Mouse (Mus musculus): ENCODE results near the gene Smad6. TPM values are rescaled to one million over a fixed set of nuclear protein-coding genes. Genes with fewer than 3 reads are reported as not detected.

Gene Smad6
- polyA plus RNA-seq, 1 experiment, result 1.3 TPM

DNA sequence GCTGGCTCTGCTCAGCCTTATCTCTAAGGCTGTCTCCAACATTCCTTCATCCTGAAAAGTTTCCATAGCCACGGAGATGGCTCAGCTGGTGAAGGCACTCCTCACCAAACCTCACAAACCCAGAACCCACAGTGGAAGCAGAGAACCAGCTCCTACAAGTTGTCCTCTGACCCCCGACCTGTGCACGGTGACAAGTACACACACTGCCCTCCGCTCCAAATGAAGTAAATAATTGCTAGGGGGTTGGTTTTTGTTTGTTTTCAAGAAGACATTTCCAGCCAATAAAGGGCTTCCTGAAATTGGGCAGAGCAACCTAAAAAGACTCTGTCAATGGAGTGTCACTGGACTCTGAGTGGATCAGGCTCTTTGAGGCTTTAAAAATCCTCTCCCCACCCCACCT, 31.9 kb upstream of the Smad6 start:
- TF ChIP-seq POLR2A (IDR thresholded peaks at IDR 0.05; ENCODE audit: borderline replicate concordance, control insufficient read depth, low read depth, low read length) (no peak), CTCF (IDR thresholded peaks at IDR 0.05; ENCODE audit: control insufficient read depth, insufficient read depth, low read length) (no peak)
- WGBS, result 81% methylated on average over 4 of the region's 4 CpGs
- Histone ChIP-seq H3K4me1 (ENCODE audit: control insufficient read depth, insufficient read depth, low read length) (peaks cover 2% of the 10 kb centered on the region; the same call in 1 of the 2 replicates), H3K4me3 (replicated peaks; ENCODE audit: control insufficient read depth, low read depth, low read length) (no peak overlapping the region), H3K27ac (ENCODE audit: control insufficient read depth, insufficient read depth, low read depth, low read length, poor library complexity) (no peak overlapping the region)

DNA sequence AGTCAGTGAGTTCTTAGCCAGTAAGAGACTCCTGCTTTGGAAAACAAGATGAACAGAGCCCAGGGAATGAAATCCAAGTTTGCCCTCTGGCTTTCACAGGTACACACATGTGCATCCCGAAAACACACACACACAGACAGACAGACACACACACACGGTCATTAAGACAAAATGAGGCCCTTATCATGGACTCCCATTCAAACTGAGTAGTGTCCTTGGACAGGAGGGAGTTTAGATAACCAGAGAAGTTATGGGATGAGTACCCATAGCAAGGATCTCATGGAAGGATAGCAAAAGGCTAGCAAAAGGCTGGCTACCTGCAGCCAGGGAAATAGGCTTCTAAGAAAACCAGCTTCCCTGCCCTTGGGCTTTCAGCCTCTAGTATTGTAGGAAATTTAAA, 29.4 kb upstream of the Smad6 start:
- no peak overlapping the region for H3K4me3 ChIP-seq (replicated peaks; ENCODE audit: control insufficient read depth, low read depth, low read length)
- 69% methylated on average over 2 of the region's 2 CpGs for WGBS
- H3K4me1 ChIP-seq (ENCODE audit: control insufficient read depth, insufficient read depth, low read length), result peaks cover 2% of the 10 kb centered on the region; the same call in 1 of the 2 replicates
- TF ChIP-seq CTCF (IDR thresholded peaks at IDR 0.05; ENCODE audit: control insufficient read depth, insufficient read depth, low read length) (no peak), POLR2A (IDR thresholded peaks at IDR 0.05; ENCODE audit: borderline replicate concordance, control insufficient read depth, low read depth, low read length) (no peak)
- peak overlapping the region; percentile 25; the same call in 1 of the 2 replicates for H3K27ac ChIP-seq (ENCODE audit: control insufficient read depth, insufficient read depth, low read depth, low read length, poor library complexity)

DNA sequence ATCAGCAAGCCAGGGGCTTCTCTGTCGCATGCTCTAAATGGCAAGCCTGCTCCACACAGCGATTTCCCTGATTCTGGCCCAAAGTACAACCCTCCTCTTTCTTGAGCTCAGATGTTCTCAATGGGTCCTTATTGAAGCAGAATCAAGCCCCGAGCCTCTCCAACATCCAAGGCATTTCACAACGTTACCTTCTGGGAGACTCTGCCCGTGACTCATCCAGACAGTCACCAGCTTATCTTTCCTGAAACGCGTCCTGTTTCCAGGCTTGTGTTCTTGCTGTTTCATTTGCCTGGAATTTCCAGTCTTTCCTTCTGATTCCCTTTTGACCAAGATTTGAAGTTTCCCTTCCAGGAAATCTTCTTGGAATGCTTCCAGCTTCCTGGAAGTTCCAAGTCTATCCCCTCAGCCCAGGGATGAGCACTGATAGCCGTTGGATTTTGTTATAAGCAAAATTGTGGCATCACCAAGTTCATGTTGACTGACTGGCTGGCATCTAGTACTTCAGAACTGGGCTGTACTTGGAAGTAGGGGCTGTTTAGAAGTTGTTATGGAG, 28.7 kb upstream of the Smad6 start:
- 70% methylated on average over 8 of the region's 8 CpGs for WGBS
- Histone ChIP-seq H3K27ac (ENCODE audit: control insufficient read depth, insufficient read depth, low read depth, low read length, poor library complexity) (peak overlapping the region; percentile 23; the same call in 1 of the 2 replicates), H3K4me1 (ENCODE audit: control insufficient read depth, insufficient read depth, low read length) (peaks cover 2% of the 10 kb centered on the region; the same call in 1 of the 2 replicates), H3K4me3 (replicated peaks; ENCODE audit: control insufficient read depth, low read depth, low read length) (no peak overlapping the region)
- no peak for TF ChIP-seq CTCF (IDR thresholded peaks at IDR 0.05; ENCODE audit: control insufficient read depth, insufficient read depth, low read length)
- no peak for TF ChIP-seq POLR2A (IDR thresholded peaks at IDR 0.05; ENCODE audit: borderline replicate concordance, control insufficient read depth, low read depth, low read length)

DNA sequence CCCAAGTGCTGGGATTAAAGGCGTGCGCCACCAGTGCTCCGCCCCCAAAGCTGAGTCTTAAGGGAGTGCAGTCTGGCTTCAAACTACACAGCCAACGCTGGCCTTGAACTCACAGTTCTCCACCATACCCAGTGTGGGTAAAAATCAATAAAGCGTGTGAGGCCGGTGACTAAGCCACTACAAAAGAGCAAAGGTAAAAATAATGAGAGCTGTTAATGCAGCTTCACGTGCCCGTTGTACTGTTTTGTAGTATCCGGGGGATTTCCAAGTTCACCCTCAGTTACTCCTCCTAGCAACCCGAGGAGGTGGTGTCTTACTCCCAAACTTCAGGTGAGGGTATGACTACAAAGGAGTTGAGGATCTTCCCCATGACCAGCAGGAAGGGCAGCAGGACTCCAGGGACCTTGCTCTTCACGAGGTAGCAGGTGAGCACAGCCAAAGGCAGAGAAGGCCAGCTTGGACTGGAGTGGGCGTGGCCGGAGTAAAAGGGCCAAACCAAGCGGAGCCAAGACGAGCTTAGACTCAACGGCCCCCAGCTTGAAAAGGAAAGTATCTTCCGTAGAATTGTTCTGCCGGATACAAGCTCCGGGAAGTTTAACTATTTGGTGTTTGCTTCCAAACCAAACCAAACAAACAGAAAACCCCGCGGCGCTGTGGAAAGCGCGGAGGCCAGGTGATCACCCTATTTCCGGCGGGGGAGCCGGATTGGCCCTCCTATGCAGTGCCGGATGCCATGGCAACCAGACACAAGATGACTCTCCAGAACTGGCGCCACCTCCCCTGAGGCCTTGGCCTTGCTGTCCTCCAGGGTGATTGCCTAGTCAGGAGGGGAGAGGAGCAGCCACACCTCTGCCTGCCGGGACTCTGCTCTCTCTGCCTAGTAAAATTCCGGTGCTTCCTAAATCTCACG, 27.9 kb upstream of the Smad6 start:
- Histone ChIP-seq H3K4me1 (ENCODE audit: control insufficient read depth, insufficient read depth, low read length) (peaks cover 3% of the 10 kb centered on the region; the same call in 1 of the 2 replicates), H3K4me3 (replicated peaks; ENCODE audit: control insufficient read depth, low read depth, low read length) (peak overlapping the region; percentile 45), H3K27ac (ENCODE audit: control insufficient read depth, insufficient read depth, low read depth, low read length, poor library complexity) (peak overlapping the region; percentile 23)
- TF ChIP-seq CTCF (IDR thresholded peaks at IDR 0.05; ENCODE audit: control insufficient read depth, insufficient read depth, low read length) (no peak), POLR2A (IDR thresholded peaks at IDR 0.05; ENCODE audit: borderline replicate concordance, control insufficient read depth, low read depth, low read length) (peak; percentile 45; the same call in 1 of the 2 replicates)
- WGBS, result 18% methylated on average over 32 of the region's 32 CpGs

DNA sequence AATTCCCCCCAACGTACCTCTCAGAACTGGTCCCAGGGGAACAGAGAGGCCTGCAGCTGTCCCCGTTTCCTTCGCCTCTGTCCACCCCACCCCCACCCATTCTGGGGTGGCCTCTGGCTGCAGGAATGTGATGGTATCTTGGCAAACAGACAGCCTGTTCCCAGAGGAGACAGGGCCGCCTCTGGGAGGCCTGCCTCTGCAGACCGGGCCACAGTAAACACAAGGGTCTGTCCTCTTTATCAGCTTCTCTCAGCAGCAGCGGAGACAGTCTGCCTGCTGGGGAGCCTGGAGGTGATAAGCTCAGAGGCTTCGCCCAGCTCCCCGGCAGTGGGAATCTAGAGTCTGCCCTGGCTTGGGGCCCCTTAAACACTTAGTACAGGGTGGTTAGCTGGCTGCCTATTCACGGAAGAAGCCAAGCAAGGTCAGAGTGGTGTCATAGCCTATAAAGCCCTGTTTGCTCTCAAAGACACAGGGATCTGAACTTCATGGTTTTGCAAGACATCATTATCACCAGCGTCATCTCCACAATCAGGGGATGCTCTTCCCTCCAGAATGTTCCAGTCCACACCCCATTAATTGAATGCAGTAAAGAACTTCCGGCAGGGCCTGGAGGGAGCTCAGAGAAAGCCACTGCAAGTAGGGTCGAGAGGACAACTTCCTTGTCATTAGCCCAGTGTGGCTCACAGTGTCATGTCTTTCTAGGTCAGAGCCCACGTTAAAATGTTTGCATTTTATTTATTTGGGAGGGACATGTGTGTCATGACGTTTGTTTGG, 23.4 kb upstream of the Smad6 start:
- H3K4me1 ChIP-seq (ENCODE audit: control insufficient read depth, insufficient read depth, low read length), result peaks cover 4% of the 10 kb centered on the region; the same call in 1 of the 2 replicates

DNA sequence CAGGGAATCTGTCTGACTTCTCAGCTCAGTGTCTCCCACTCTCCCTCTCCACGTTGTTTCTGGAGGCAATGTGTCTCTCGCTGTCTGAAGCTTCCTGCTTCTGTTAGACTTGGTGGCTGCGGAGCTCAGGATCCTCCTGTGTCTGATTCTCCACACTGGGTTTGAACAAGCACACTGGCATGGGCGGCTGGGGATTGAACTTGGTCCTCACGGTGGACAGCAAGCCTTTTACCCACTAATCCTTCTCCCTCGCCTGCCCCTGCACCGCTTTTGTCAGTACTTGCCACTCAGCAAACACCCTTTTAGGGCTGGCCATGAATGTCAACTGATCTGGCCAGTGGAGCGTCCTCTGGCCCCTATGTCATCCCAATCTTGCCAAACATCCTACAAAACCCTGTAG, 22.5 kb upstream of the Smad6 start:
- WGBS, result 77% methylated on average over 8 of the region's 8 CpGs
- no peak for TF ChIP-seq POLR2A (IDR thresholded peaks at IDR 0.05; ENCODE audit: borderline replicate concordance, control insufficient read depth, low read depth, low read length)
- TF ChIP-seq CTCF (IDR thresholded peaks at IDR 0.05; ENCODE audit: control insufficient read depth, insufficient read depth, low read length), result no peak
- peak overlapping the region; percentile 42 for H3K27ac ChIP-seq (ENCODE audit: control insufficient read depth, insufficient read depth, low read depth, low read length, poor library complexity)
- peak overlapping the region; percentile 2 for H3K4me3 ChIP-seq (replicated peaks; ENCODE audit: control insufficient read depth, low read depth, low read length)
- peaks cover 4% of the 10 kb centered on the region; the same call in 1 of the 2 replicates for H3K4me1 ChIP-seq (ENCODE audit: control insufficient read depth, insufficient read depth, low read length)

More for the DNA sequence above, 23.4 kb upstream of the Smad6 start:
- no peak overlapping the region for H3K4me3 ChIP-seq (replicated peaks; ENCODE audit: control insufficient read depth, low read depth, low read length)
- H3K27ac ChIP-seq (ENCODE audit: control insufficient read depth, insufficient read depth, low read depth, low read length, poor library complexity), result peak overlapping the region; percentile 92
- 44% methylated on average over 14 of the region's 14 CpGs for WGBS
- TF ChIP-seq POLR2A (IDR thresholded peaks at IDR 0.05; ENCODE audit: borderline replicate concordance, control insufficient read depth, low read depth, low read length) (no peak; the same call in 1 of the 2 replicates), CTCF (IDR thresholded peaks at IDR 0.05; ENCODE audit: control insufficient read depth, insufficient read depth, low read length) (no peak)

DNA sequence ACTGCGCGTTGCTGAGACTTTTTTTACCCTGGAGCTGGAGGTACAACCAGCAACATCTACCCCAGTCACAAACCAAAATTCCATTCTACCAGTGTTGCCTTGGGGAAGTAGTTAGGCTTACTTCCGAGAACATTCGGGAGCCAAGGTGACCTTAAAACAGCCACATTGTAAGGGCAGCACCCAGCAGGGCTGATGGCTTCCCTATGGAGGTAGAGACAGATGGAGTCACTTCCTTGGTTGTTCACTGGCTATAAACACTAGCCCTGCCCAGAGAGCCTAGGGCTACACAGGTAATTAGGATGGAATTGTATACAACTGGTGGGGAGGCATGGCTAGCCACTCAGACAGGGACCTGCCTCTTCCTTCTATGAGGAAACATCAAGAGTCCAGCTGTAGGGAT, 21.1 kb upstream of the Smad6 start:
- peaks cover 4% of the 10 kb centered on the region; the same call in 1 of the 2 replicates for H3K4me1 ChIP-seq (ENCODE audit: control insufficient read depth, insufficient read depth, low read length)
- no peak overlapping the region for H3K4me3 ChIP-seq (replicated peaks; ENCODE audit: control insufficient read depth, low read depth, low read length)
- WGBS, result 95% methylated on average over 4 of the region's 4 CpGs

More for the DNA sequence above, 21.1 kb upstream of the Smad6 start:
- H3K27ac ChIP-seq (ENCODE audit: control insufficient read depth, insufficient read depth, low read depth, low read length, poor library complexity), result no peak overlapping the region
- no peak for TF ChIP-seq POLR2A (IDR thresholded peaks at IDR 0.05; ENCODE audit: borderline replicate concordance, control insufficient read depth, low read depth, low read length)
